Mouse (Mus musculus): ENCODE data around the gene Cd47.

DNA sequence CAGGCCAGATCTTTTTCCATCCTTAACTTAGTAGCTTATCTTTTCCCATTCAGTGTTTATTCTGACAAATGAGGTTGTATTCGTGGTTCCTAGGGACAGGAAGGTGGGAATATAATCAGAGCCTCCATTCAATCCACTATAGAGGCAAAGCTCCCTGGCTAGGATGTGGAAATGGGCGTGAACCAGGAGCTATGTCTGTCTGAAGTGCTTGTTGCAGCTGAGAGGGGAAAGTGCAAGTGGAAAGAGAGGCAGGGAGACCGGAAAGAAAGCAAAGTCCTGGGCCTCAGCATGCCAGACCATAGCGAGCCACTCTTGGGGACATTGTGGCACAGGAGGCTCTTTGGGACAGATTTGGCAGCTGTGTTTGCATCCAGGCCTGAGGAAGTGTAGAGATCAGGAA, 94.3 kb downstream of the Cd47 start:
- TF ChIP-seq CTCF (IDR thresholded peaks at IDR 0.05) (no peak), EP300 (IDR thresholded peaks at IDR 0.05; ENCODE audit: insufficient read depth, low read depth, low read length) (no peak)
